Mouse (Mus musculus) lung, embryonic 14.5 days (tissue): ENCODE results near the gene Zfand3. TPM values are rescaled to one million over a fixed set of nuclear protein-coding genes. Genes with fewer than 3 reads are reported as not detected.

Experiments
- ATAC-seq: fragments of 200-750 bp; cut with Nextera tagmentation; 2 replicates; pipeline ENCODE4 v1.8.0; 2017; ENCODE audit warnings: mild to moderate bottlenecking, moderate TSS enrichment, moderate library complexity; ENCODE audit not compliant: insufficient read depth
- DNase-seq: peaks from one replicate; pipeline ENCODE4 v3.0.0-alpha.2; 2015
- H3K27ac ChIP-seq: fragments of 300-500 bp; sonication (generic); 2 replicates; pipeline ENCODE4 v1.5.1; 2014; ENCODE audit warnings: low read depth, mild to moderate bottlenecking, moderate library complexity
- H3K27me3 ChIP-seq: fragments of 300-500 bp; sonication (generic); 2 replicates; pipeline ENCODE4 v1.6.1; 2014; ENCODE audit warnings: low read length, control low read depth; ENCODE audit not compliant: insufficient read depth
- H3K36me3 ChIP-seq: fragments of 300-500 bp; sonication (generic); 2 replicates; pipeline ENCODE4 v1.6.1; 2014; ENCODE audit warnings: control low read depth; ENCODE audit not compliant: insufficient read depth
- H3K4me1 ChIP-seq: fragments of 300-500 bp; sonication (generic); 2 replicates; pipeline ENCODE4 v1.6.1; 2014; ENCODE audit warnings: antibody characterized with exemption, control low read depth; ENCODE audit not compliant: insufficient read depth
- H3K4me2 ChIP-seq: fragments of 300-500 bp; sonication (generic); 2 replicates; pipeline ENCODE4 v1.6.1; 2014; ENCODE audit warnings: mild to moderate bottlenecking
- H3K4me3 ChIP-seq: fragments of 300-500 bp; sonication (generic); 2 replicates; pipeline ENCODE4 v1.5.1; 2014; ENCODE audit warnings: low read depth, low read length
- H3K9ac ChIP-seq: fragments of 300-500 bp; sonication (generic); 2 replicates; pipeline ENCODE4 v1.6.1; 2014
- H3K9me3 ChIP-seq: fragments of 300-500 bp; sonication (generic); 2 replicates; pipeline ENCODE4 v1.6.1; 2016; ENCODE audit warnings: low read depth, low read length, control low read depth
- CTCF ChIP-seq: IDR thresholded peaks from 2 replicates; pipeline ENCODE4 v1.5.1; 2016; ENCODE audit warnings: antibody characterized with exemption, low read depth
- WGBS: fragments of 180-500 bp; shearing (Covaris S2); extraction: QIAGEN DNeasy Blood & Tissue Kit; methylation state at CpG from one replicate; pipeline ENCODE4 v1.1.7; 2014; 5-methylcytosine and 5-hydroxymethylcytosine counted together
- polyA plus RNA-seq: library from polyadenylated mRNA; unstranded; fragments of >200 nt; fragmentation: Nextera tagmentation; extraction: Ambion mirVana; gene quantifications from 2 replicates; pipeline ENCODE4 v1.2.1, GENCODE M21; 2014

The Zfand3 gene
- polyA plus RNA-seq, 1 experiment from 2014 or later = 47.5 TPM

GRCm38 (mm10) chr17:30194629-30195445 is 190.3 kb downstream of the Zfand3 start:
- H3K4me1 ChIP-seq = peaks cover 26% of the 10 kb centered on the region
- no peak overlapping the region for H3K9ac ChIP-seq
- peak; percentile 73 for DNase-seq
- H3K4me2 ChIP-seq = no peak overlapping the region
- ATAC-seq = peak; percentile 25; the same call in 1 of the 2 replicates
- WGBS = 37% methylated on average over 11 of the region's 11 CpGs
- H3K36me3 ChIP-seq = peaks cover 18% of the 10 kb centered on the region
- H3K9me3 ChIP-seq = no peaks in the 10 kb centered on the region
- TF ChIP-seq CTCF = no peak; the same call in 1 of the 2 replicates
- no peaks in the 10 kb centered on the region for H3K27me3 ChIP-seq
- H3K4me3 ChIP-seq = no peak overlapping the region
- H3K27ac ChIP-seq = no peak overlapping the region

- no peak overlapping the region for H3K4me3 ChIP-seq
- H3K27me3 ChIP-seq = no peaks in the 10 kb centered on the region
- ATAC-seq (no peak), DNase-seq (no peak)
- H3K4me1 ChIP-seq = peaks cover 32% of the 10 kb centered on the region
- no peak for TF ChIP-seq CTCF
- peaks cover 18% of the 10 kb centered on the region for H3K36me3 ChIP-seq
- H3K9ac ChIP-seq = no peak overlapping the region
- H3K4me2 ChIP-seq = no peak overlapping the region
- H3K9me3 ChIP-seq = no peaks in the 10 kb centered on the region
- no peak overlapping the region for H3K27ac ChIP-seq
- WGBS = 77% methylated on average over 21 of the region's 21 CpGs
These were observed 191.2 kb downstream of the Zfand3 start for GRCm38 (mm10) chr17:30195591-30196183.

DNA sequence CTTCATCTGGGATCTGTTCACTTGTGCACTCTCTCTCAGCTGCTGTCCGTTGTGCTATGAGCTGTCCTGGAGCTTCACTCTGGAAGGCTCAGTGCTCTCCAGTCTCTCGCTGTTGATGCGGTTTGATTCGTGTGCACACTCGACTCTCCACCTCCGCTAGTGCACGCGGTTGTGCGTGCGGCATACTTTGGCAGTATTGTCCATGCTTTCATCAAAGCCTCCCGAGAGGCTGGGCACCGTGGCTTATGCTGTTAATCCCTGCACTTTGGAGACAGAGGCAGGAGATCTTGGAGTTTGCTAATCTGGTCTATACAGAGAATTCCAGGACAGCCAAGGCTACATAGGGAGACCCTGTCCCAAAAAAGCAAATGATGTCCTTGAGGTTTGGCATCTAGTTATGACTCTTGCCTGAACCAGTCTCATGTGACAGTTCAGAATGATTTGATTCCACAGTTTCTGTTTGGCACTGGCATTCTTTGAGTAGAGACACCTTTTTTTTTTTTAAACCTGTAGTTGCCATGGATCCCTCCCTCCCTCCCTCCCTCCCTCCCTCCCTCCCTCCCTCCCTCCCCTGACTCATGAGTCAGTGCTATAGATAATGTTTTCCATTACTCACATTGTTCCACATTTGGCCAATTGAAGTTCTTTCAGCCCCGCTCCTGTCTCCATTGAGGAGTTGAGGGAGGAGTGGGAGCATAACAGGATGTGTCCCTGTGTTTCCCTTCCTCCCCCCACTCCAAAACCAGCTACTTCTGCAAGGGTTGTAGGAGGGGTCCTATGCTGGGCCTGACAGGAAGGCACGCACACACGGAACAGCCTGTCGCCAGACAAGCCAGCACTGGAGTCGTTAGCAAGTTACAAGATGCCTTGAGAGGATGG is 192.1 kb downstream of the Zfand3 start:
- 67% methylated on average over 17 of the region's 17 CpGs for WGBS
- no peaks in the 10 kb centered on the region for H3K9me3 ChIP-seq
- peaks cover 18% of the 10 kb centered on the region for H3K36me3 ChIP-seq
- H3K9ac ChIP-seq = no peak overlapping the region
- TF ChIP-seq CTCF = no peak
- DNase-seq (peak; percentile 41), ATAC-seq (no peak; the same call in 1 of the 2 replicates)
- peaks cover 32% of the 10 kb centered on the region for H3K4me1 ChIP-seq
- no peak overlapping the region for H3K4me2 ChIP-seq
- H3K27me3 ChIP-seq = no peaks in the 10 kb centered on the region
- H3K27ac ChIP-seq = peak overlapping the region; percentile 39; the same call in 1 of the 2 replicates
- H3K4me3 ChIP-seq = no peak overlapping the region

DNA sequence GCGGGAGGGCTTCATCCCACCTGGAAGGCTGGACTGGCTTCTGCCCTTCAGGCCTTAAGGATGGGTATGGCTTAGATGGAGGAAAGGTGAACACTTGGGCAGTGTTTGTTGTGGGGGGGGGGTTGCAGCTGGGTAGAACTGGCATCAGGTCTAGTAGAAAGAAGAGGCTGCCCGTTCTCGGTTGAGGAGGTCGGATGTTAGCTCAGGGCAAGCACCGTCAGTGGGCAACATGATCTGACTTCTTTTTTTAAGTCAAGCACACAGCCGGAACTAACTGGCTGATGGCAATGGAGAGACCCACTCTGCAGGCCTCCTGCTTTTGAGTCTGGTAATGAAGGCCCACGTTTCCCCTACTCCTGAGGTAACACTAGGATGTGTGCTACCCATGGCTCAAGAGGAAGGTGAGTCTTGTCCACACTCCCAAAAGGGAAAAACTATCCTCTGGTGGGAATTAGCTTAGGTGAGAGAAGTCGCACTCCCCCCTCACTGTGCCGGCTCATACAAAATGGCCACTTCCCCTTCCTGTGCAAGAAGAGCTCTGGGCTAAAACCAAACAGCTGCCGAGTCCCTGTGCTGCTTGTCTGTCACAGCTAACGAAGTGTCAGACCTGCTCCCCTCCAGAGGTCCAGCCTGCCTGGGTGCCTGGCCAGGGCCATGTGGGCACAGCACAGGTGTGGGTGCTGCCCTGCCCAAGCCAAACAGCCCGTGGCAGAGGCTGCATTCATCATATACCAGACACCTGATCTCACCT is 192.9 kb downstream of the Zfand3 start:
- H3K9me3 ChIP-seq = no peaks in the 10 kb centered on the region
- peaks cover 32% of the 10 kb centered on the region for H3K4me1 ChIP-seq
- no peak for ATAC-seq
- peak overlapping the region; percentile 25; the same call in 1 of the 2 replicates for H3K27ac ChIP-seq
- no peak overlapping the region for H3K9ac ChIP-seq
- H3K4me2 ChIP-seq = no peak overlapping the region
- WGBS = 59% methylated on average over 12 of the region's 12 CpGs
- peaks cover 14% of the 10 kb centered on the region for H3K36me3 ChIP-seq
- H3K4me3 ChIP-seq = no peak overlapping the region
- no peak for DNase-seq
- TF ChIP-seq CTCF = no peak
- no peaks in the 10 kb centered on the region for H3K27me3 ChIP-seq

GRCm38 (mm10) chr17:30198422-30198821 is 193.9 kb downstream of the Zfand3 start:
- WGBS = 38% methylated on average over 10 of the region's 10 CpGs
- peaks cover 14% of the 10 kb centered on the region; the same call in 1 of the 2 replicates for H3K36me3 ChIP-seq
- TF ChIP-seq CTCF = no peak
- ATAC-seq = no peak
- H3K4me2 ChIP-seq = no peak overlapping the region
- H3K4me1 ChIP-seq = peaks cover 32% of the 10 kb centered on the region
- no peak overlapping the region for H3K4me3 ChIP-seq
- H3K27ac ChIP-seq = 0 out of 2 replicates have a peak overlapping the region, but pooled peaks have one; percentile 4
- H3K27me3 ChIP-seq = no peaks in the 10 kb centered on the region
- H3K9ac ChIP-seq = no peak overlapping the region
- DNase-seq = no peak
- no peaks in the 10 kb centered on the region for H3K9me3 ChIP-seq

- H3K27ac ChIP-seq = peak overlapping the region; percentile 30; the same call in 1 of the 2 replicates
- H3K27me3 ChIP-seq = no peaks in the 10 kb centered on the region
These were observed 195.1 kb downstream of the Zfand3 start for GRCm38 (mm10) chr17:30199374-30200247.

More at GRCm38 (mm10) chr17:30199374-30200247, 195.1 kb downstream of the Zfand3 start:
- no peak overlapping the region for H3K4me3 ChIP-seq
- DNase-seq (peak; percentile 37), ATAC-seq (no peak)
- no peaks in the 10 kb centered on the region for H3K9me3 ChIP-seq
- no peak overlapping the region for H3K9ac ChIP-seq
- no peak overlapping the region for H3K4me2 ChIP-seq
- 51% methylated on average over 13 of the region's 13 CpGs for WGBS
- H3K4me1 ChIP-seq = peaks cover 32% of the 10 kb centered on the region
- peak; percentile 18 for TF ChIP-seq CTCF
- 0 out of 2 replicates have a peak, but pooled peaks cover 11% of the 10 kb centered on the region for H3K36me3 ChIP-seq
